Mouse (Mus musculus) midbrain, embryonic 11.5 days (tissue): ENCODE results near the gene Psap. TPM values are rescaled to one million over a fixed set of nuclear protein-coding genes. Genes with fewer than 3 reads are reported as not detected.

ENCODE experiments used
- ATAC-seq: fragments of 200-750 bp; cut with Nextera tagmentation; 2 replicates; pipeline ENCODE4 v1.8.0; 2017; ENCODE audit warnings: moderate TSS enrichment, moderate library complexity; ENCODE audit not compliant: low FRiP score
- DNase-seq: peaks from one replicate; pipeline ENCODE4 v3.0.0; 2015; ENCODE audit warnings: low spot score; ENCODE audit errors: missing footprints
- H3K27ac ChIP-seq: fragments of 300-500 bp; sonication (generic); 2 replicates; pipeline ENCODE4 v1.5.1; 2014; ENCODE audit warnings: low read depth, low read length
- H3K27me3 ChIP-seq: fragments of 300-500 bp; sonication (generic); 2 replicates; pipeline ENCODE4 v1.6.1; 2014; ENCODE audit warnings: mild to moderate bottlenecking, low read length, moderate library complexity, mixed read lengths; ENCODE audit not compliant: control insufficient read depth, insufficient read depth
- H3K36me3 ChIP-seq: fragments of 300-500 bp; sonication (generic); 2 replicates; pipeline ENCODE4 v1.6.1; 2014; ENCODE audit warnings: mild to moderate bottlenecking, low read length, moderate library complexity, mixed read lengths; ENCODE audit not compliant: control insufficient read depth, insufficient read depth
- H3K4me1 ChIP-seq: fragments of 300-500 bp; sonication (generic); 2 replicates; pipeline ENCODE4 v1.6.1; 2014; ENCODE audit warnings: low read length; ENCODE audit not compliant: control insufficient read depth, insufficient read depth
- H3K4me2 ChIP-seq: fragments of 300-500 bp; sonication (generic); 2 replicates; pipeline ENCODE4 v1.6.1; 2014; ENCODE audit warnings: mild to moderate bottlenecking, moderate library complexity
- H3K4me3 ChIP-seq: fragments of 300-500 bp; sonication (generic); 2 replicates; pipeline ENCODE4 v1.5.1; 2014; ENCODE audit warnings: low read depth, low read length
- H3K9ac ChIP-seq: fragments of 300-500 bp; sonication (generic); 2 replicates; pipeline ENCODE4 v1.6.1; 2014; ENCODE audit warnings: low read length
- H3K9me3 ChIP-seq: fragments of 300-500 bp; sonication (generic); 2 replicates; pipeline ENCODE4 v1.6.1; 2016; ENCODE audit warnings: low read length; ENCODE audit not compliant: control insufficient read depth
- WGBS: fragments of 180-500 bp; shearing (Covaris S2); extraction: QIAGEN DNeasy Blood & Tissue Kit; methylation state at CpG from one replicate; pipeline ENCODE4 v1.1.7; 2014; 5-methylcytosine and 5-hydroxymethylcytosine counted together
- polyA plus RNA-seq: library from polyadenylated mRNA; unstranded; fragments of >200 nt; fragmentation: Nextera tagmentation; extraction: Ambion mirVana; gene quantifications from 2 replicates; pipeline ENCODE4 v1.2.1, GENCODE M21; 2014

Psap gene
- polyA plus RNA-seq, 1 experiment from 2014 or later = 77.3 TPM

DNA sequence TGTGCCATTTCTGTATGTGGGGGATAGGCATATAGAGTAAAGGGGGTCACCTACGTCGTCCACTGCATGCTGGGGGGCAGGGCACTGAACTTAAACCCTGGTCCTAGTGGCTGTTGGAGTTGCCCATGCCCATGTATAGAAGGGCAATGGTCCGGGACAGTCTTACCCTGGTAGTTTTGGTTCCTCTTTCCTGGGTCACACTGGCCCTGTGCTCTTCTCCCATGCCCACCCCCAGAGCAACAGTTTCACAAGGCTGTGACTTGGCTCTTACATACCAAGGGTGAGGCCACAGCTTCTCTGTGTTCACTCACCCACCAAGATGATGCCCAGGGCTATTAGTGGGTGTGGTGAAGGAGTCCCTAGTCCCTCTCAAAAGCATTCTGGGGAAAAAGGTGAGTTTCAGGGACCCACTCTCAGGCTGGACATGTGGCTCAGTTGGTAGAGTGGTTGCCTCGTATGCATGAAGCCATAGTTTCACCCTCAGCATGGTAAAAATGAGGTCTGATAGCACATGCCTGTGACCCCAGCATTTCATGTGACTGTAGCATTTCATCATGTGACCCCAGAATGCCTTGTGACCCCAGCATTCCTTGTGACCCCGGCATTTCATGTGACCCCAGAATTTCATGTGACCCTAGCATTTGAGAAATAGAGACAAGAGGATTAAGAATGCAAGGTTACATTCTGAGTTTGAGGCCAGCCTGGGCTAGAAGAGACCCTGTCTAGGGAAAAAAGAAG lies 16.7 kb upstream of the Psap start:
- WGBS = 82% methylated on average over 5 of the region's 5 CpGs
- Histone ChIP-seq H3K4me3 (no peak overlapping the region), H3K36me3 (no peaks in the 10 kb centered on the region), H3K4me1 (no peaks in the 10 kb centered on the region), H3K27ac (no peak overlapping the region), H3K9me3 (no peaks in the 10 kb centered on the region), H3K27me3 (no peaks in the 10 kb centered on the region), H3K4me2 (no peak overlapping the region), H3K9ac (no peak overlapping the region)
- no peak for ATAC-seq
- DNase-seq = no peak

DNA sequence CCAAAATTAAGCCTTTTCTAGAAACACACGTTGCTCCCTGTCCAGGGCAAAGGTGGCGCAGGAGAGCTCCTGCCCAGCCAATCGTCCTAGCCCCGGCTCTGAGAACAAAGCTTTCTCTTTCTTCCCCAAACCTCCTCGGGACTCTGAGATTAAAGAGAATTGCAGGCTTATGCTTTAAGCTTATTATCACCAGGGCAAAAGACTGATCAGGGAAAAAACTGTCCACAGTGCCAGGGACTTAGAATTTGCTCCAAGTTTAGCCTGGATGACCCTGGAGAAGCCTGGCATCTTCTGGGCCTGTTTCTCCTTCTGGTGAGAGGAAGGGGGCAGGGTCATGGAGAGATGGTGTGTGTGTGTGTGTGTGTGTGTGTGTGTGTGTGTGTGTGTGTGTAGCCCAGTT lies 15.9 kb upstream of the Psap start:
- no peak overlapping the region for H3K9ac ChIP-seq
- 14% methylated on average over 5 of the region's 5 CpGs for WGBS

DNA sequence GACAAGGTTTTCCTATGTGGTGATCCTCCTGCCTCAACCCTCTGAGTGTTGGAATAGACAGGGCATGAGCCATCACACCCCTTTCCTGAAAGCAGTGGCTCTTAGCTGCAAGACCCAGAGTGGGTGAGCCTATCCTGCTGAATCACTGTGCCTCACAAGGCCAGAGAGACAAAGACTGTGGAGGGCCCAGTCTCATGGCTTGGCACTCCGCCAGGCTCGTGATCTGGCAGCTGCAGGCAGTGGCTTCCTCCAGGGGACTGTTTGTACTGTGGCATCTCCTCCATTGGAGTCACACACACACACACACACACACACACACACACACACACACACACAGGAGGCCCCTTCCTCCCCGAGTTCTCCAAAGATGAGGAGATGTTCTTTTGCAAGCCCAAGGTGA lies 15.0 kb upstream of the Psap start:
- DNase-seq (peak; percentile 84), ATAC-seq (peak; percentile 84)
- no peak overlapping the region for H3K9ac ChIP-seq
- no peaks in the 10 kb centered on the region for H3K27me3 ChIP-seq
- no peak overlapping the region for H3K4me3 ChIP-seq
- H3K4me2 ChIP-seq = no peak overlapping the region
- H3K36me3 ChIP-seq = no peaks in the 10 kb centered on the region
- H3K27ac ChIP-seq = no peak overlapping the region
- no peaks in the 10 kb centered on the region for H3K4me1 ChIP-seq
- H3K9me3 ChIP-seq = no peaks in the 10 kb centered on the region
- WGBS = 76% methylated on average over 3 of the region's 3 CpGs

More for the DNA sequence above, 15.9 kb upstream of the Psap start:
- Histone ChIP-seq H3K36me3 (no peaks in the 10 kb centered on the region), H3K27me3 (no peaks in the 10 kb centered on the region), H3K27ac (no peak overlapping the region), H3K4me2 (no peak overlapping the region), H3K4me3 (no peak overlapping the region), H3K4me1 (no peaks in the 10 kb centered on the region), H3K9me3 (no peaks in the 10 kb centered on the region)
- DNase-seq = no peak
- no peak for ATAC-seq

DNA sequence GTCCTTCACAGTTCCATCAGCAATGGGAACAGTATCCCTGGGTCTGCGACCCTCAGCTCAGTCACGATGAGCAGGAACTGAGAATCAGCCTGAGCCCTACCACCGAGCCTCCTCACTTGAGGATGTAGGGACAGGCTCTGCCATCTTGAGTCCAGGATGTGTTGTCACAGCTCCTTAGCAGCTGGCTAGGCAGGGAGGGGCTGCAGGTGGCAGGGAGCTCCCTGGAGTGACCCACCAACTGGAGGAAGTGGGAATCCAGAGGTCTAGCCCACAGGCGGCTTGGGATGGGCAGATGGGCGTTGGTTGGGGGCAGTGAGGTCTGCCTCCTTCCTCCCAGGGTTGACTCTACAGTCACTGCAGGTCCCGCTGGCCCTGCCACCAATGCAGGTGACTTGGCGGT lies 14.1 kb upstream of the Psap start:
- Histone ChIP-seq H3K9ac (no peak overlapping the region), H3K4me1 (no peaks in the 10 kb centered on the region), H3K9me3 (no peaks in the 10 kb centered on the region), H3K36me3 (no peaks in the 10 kb centered on the region), H3K27me3 (no peaks in the 10 kb centered on the region), H3K4me3 (no peak overlapping the region), H3K4me2 (no peak overlapping the region), H3K27ac (no peak overlapping the region)
- DNase-seq (peak; percentile 70), ATAC-seq (no peak)
- WGBS = 92% methylated on average over 7 of the region's 7 CpGs

DNA sequence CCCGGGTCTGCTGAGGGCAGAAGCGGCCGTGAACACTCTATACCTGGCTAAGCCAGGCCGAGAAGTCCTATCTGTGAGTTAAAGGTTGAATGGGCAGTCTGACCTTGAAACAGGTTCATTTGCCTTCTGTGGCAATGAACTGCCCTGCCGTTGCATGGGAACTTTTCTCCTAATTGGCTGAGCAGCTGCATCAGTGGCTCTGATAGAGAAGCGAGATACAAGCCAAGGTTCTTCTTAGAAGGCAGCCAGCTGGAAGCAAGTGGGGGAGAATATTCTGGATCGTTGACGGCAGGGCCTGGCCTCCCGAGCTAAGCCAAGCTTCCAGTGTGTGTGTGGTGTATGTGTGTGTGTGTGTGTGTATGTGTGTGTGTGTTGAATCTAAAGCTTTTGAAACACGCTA lies 12.2 kb upstream of the Psap start:
- no peak overlapping the region for H3K4me3 ChIP-seq
- 86% methylated on average over 10 of the region's 10 CpGs for WGBS
- H3K9me3 ChIP-seq = no peaks in the 10 kb centered on the region
- no peak overlapping the region for H3K27ac ChIP-seq
- H3K4me2 ChIP-seq = no peak overlapping the region
- no peak for DNase-seq
- ATAC-seq = no peak
- H3K36me3 ChIP-seq = no peaks in the 10 kb centered on the region
- H3K9ac ChIP-seq = no peak overlapping the region
- H3K4me1 ChIP-seq = no peaks in the 10 kb centered on the region
- no peaks in the 10 kb centered on the region for H3K27me3 ChIP-seq

DNA sequence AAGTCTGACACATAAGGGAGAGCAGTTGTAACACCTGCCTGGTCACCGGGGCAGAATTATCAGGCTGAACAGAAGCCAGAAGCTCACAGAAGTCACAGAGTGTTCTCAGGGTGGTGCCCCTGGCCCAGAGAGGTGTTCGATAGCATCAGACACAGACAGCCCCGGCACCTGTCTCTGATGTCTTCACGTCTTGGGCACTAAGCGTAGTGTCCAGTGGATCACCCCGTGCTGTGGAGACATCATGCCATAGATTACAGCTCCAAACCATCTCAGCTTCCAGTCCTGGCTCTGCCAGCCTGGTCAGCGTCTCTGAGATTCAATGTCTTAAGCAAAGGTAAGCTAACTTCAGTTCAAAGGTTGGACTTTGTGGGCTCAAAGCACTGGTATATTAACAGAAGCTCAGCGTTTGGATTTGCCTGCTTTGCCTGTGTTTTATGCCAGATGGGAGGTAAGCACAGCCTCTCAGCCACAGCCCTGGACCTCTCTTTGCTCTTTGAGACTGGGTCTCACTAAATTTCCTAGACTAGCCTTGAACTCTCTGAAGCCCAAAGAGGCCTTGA lies 10.5 kb upstream of the Psap start:
- Histone ChIP-seq H3K27ac (no peak overlapping the region), H3K4me1 (no peaks in the 10 kb centered on the region), H3K27me3 (no peaks in the 10 kb centered on the region), H3K9me3 (no peaks in the 10 kb centered on the region), H3K9ac (no peak overlapping the region), H3K4me3 (no peak overlapping the region), H3K4me2 (no peak overlapping the region), H3K36me3 (no peaks in the 10 kb centered on the region)
- ATAC-seq (no peak), DNase-seq (no peak)
- 90% methylated on average over 8 of the region's 8 CpGs for WGBS

DNA sequence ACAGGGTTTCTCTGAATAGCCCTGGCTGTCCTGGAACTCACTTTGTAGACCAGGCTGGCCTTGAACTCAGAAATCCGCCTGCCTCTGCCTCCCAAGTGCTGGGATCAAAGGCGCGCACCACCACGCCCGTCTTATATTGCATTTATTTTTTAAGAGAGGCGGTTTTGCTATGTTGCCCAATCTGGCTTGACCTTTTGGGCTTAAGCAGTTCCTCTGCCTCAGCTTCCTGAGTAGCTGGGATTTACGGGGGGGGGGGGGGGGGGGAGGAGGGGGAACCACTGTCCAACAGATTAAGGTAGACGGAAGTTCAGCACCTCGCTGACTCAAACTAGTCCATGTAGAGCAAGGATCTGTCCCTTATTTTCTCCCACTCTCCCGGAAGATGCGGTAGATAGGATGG lies 8.7 kb upstream of the Psap start:
- Histone ChIP-seq H3K27ac (no peak overlapping the region), H3K9ac (no peak overlapping the region), H3K4me2 (no peak overlapping the region), H3K4me3 (no peak overlapping the region), H3K4me1 (no peaks in the 10 kb centered on the region), H3K36me3 (no peaks in the 10 kb centered on the region), H3K9me3 (no peaks in the 10 kb centered on the region), H3K27me3 (no peaks in the 10 kb centered on the region)
- ATAC-seq (no peak), DNase-seq (no peak)
- WGBS = 87% methylated on average over 11 of the region's 11 CpGs

DNA sequence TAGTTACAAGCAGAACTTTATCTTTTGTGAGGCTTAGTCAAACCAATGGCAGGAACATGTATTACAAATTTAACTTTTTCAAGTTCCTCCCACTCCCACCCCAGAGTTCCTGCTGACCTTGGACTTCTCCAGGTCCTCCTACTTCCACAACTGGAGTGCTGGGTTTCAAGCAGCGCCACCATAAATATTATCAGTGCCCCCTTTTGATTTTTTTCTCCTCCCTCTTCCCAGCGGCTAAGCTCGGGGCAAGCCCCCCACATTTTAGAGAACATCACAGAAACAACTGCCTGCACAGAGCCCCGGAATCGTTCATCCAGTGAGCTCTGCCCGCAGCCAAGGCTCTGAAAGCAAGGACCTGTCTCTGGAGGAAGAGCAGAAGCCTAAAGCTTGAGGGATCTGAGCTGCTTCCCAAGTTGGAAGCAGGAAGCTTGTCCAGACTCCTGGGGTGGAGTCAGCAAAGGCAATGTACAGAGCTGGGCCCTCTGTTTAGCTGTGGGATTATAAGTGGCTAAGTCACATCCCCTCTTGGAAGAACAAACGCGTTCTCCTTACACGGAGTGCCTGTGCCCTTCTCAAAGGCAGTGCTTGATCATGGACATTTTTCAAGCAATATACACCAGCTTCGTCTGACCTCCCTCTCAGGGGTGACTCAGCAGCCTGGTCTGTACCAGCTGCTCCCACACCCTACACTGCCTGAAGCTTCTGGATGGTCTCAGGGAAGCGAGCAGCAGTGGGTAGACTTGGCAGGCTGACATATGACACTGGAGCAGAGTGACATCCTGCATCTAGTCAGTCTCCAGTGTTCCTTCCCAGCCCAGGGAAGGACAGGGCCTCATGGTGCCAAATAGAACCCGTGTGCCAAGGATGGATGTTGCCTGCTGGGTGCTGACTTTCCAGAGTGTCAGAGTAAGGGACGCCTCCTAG lies 8.0 kb upstream of the Psap start:
- H3K9ac ChIP-seq = no peak overlapping the region
- H3K4me1 ChIP-seq = no peaks in the 10 kb centered on the region
- H3K4me3 ChIP-seq = no peak overlapping the region
- no peak overlapping the region for H3K4me2 ChIP-seq
- 81% methylated on average over 13 of the region's 13 CpGs for WGBS
- DNase-seq = no peak
- no peaks in the 10 kb centered on the region for H3K27me3 ChIP-seq
- no peaks in the 10 kb centered on the region for H3K36me3 ChIP-seq
- ATAC-seq = no peak
- no peaks in the 10 kb centered on the region for H3K9me3 ChIP-seq
- H3K27ac ChIP-seq = no peak overlapping the region

DNA sequence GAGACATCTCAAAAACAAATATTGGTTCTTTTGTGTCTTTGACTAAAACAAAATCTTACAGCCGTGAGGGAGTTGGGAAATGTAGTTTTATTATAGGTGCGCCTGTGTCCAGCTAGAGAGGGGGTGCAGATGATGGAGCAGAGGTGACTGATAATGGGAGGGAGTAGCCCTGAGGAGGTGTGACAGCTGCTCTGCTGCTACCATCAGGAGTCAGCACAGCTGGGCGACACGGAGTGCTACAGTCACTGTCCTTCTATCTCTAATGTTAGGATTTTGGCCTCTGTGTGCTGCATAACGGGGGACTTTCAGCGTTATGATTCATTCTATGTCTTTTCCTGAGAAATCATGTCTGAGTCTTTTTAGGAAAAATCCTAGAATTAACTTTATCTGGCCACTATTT lies 6.4 kb upstream of the Psap start:
- no peaks in the 10 kb centered on the region for H3K36me3 ChIP-seq
- no peak overlapping the region for H3K9ac ChIP-seq
- H3K4me3 ChIP-seq = no peak overlapping the region
- 80% methylated on average over 6 of the region's 6 CpGs for WGBS
- no peak overlapping the region for H3K27ac ChIP-seq
- H3K9me3 ChIP-seq = no peaks in the 10 kb centered on the region
- ATAC-seq = no peak
- no peak for DNase-seq
- no peaks in the 10 kb centered on the region for H3K27me3 ChIP-seq
- no peaks in the 10 kb centered on the region for H3K4me1 ChIP-seq
- H3K4me2 ChIP-seq = no peak overlapping the region
